Mouse (Mus musculus) liver, adult 2 months (tissue): ENCODE results near the gene Hsd17b1.

Experiments used
- CTCF ChIP-seq: fragments of 200-500 bp; IDR thresholded peaks from 2 replicates; pipeline ENCODE4 v1.5.1; 2011; ENCODE audit warnings: low read depth, low read length, control low read depth
- POLR2A ChIP-seq: fragments of 200-500 bp; IDR thresholded peaks from 2 replicates; pipeline ENCODE4 v1.6.1; 2011; ENCODE audit warnings: low read length, control low read depth; ENCODE audit not compliant: insufficient read depth; ENCODE audit errors: extremely low read depth

DNA sequence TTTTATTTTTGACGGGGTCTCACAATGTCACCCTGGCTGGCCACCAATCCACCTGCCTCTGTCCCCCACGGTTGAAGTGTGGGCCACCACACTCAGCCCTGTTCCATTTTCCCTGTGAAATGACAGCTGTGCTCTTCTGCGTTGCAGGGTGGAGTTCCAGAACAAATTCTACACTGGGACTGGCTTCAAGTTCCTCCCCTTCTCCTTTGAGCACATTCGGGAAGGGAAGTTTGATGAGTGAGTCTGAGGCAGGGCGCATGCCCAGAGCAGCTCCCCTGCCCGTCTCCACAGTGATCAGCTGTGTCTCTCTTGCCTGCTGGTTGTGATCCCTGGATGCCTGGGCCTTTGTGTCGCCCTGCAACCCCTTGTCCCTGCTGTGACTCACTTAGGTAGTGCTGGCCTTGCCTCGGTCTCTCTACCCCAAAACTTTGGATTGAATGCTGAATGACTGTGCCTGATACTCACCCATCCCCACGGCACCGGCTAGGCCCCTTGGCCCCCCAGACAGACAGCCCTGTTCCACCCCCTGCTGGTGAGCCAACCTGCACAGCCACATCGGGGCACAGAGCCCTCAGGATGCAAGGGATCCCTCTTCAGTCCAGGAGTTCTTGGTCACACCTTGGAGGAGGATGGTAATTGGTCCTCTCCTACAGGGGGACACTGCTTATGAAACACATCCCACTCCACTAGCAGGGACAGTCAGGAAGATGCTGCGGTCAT lies 15.9 kb upstream of the Hsd17b1 start:
- TF ChIP-seq POLR2A = no peak
- no peak for TF ChIP-seq CTCF
